Mouse (Mus musculus) embryo, embryonic 11 days (tissue): ENCODE results near the gene Vcl.

Source experiments
- DNase-seq: peaks from one replicate; pipeline ENCODE4 v3.0.0-alpha.2; 2015

The Vcl gene

DNA sequence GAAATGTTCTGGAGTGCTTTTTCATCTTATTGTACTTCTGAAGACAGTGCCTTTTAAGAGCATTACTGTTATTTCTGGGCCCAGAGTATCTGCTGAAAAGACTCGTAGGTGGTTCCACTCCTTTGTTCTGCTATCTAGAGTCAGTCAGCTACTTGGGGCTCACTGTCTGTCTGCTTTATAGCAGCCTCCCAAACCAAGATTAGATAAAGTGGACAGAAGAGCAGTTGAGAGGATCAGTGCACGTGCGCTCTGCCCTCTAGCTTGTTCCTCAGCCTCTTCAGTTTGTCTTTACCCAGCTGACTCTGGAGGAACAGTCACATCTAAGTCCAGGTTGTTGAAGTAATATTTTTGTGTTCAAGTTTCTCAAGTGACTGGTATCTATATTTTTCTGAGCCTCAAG lies 144.8 kb downstream of the Vcl start:
- no peak for DNase-seq

DNA sequence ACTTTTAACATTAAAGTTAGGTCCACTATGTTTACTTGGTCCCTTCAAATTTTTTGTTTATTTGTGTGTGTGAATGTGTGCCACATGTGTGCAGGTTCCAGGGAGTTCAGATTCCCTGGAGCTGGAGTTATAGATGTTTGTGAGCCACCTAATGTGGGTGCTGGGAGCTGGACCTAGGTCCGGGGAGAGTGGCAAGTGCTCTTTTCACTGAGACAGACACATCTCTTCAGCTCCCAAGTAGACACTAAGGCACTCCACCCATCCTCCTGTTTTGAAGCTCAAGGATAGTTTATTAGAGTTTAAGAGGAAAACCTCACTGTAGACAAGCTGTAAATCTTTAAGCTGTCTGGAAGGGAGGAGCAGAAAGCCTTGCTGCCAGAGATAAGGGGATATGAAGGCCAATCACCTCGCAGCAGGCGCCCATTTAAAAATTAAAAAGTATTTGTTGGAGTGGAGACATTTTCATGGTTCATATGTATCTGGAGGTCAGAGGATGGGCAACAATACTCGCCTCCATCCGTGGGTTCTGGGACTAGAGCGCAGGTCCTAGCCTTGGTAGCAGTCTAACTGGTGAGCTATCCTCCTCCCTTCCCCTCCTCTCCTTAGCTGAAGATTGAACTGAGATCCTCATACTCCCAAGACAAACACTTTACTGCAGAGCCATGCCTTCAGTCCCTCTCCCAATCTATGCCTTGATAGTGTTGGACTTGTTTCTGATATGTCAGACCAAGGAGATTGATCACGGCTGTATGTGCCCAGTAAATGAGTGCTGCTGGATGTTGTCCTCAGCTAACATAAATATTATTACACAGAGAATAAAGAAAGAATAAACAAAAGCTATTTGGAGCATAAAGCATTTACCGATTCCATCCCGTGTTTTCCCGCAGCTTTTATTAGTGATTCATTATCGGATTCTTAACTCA lies 145.5 kb downstream of the Vcl start:
- no peak for DNase-seq

DNA sequence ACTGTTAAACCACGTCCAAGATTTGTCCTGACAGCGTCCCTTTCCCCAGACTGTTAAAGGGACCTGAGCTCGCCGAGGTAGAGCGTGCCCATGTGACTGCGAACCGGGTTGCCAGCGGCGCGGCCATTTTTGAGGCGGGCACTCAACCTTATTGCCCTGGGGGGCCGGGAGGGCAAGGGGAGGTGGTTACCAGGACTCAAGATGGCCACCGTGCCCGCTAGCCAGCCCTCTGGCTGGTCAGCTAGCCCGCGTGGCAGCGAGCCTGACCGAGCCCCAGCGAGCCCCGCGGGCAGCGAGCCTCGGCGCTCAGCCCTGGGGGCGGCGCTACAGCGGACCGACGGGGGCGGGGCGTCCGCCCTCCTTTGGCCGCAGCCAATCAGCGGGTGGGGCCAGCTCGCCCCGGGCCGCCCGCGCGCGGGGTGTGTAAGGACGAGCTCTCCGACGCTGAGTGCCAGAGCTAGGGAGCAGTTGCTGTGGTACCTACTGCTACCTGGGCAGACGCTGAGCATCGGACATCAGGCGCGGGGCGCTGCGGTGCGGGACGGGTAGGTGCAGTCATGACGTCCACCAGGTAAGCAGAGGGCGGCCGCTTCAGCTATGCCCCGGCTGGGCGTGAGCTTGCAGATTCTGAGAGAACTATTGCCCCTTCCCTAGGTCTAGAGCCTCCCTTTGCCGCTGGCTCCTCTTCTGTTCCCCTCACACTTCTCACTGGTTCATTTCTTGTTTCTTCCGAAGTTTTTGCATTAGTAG lies 146.7 kb downstream of the Vcl start:
- DNase-seq: peak; percentile 96

DNA sequence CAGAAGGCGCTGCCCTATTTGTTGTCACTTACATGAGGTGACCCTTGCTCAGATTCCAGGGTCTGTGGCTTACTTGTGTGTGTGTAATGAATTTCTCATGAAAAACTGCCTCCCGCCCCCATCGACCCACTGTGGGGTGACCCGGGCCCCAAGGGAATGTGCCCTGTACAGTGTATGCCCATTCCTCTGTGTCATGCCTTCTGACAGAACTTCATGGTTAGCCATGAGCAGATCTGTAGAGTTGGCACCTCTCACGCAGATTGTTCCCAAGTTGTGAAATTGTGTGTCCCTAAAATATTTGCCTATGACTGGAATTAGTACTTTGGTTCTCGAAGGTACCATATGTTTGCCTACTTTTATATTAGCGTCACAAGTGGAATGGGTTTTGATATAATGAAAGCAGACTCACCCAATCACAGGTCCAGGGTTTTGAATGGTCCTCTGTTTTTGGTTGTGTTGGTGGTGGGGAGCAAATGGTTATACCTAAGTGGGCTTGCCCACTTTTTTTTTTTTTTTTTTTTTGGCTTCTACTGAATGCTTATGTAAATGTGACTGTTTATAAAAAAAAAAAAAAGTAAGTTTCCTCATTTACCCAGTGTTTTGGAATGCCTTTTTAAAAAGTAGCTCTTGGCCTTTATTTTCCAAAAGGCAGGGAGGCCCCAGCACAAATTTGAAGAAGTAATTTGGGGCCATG lies 147.4 kb downstream of the Vcl start:
- DNase-seq: no peak

DNA sequence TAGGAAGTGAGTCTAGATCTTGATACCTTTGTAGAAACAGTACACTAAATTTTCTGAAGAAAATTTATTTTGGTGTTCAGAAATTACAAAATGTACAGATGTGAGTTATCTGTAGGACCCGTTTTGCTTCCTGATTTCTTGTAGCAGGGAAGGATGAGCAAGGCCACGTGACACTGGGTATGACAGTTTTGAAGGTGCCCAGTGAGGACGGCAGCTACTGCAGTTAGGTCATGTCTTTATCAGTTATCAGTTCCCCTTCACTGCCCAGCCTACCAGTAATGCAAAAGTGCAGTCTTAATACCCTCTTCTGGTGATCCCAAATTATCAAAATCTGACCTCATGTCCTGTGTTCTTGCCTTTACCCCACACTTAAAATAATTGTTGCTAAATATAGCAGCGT lies 148.7 kb downstream of the Vcl start:
- DNase-seq: no peak

DNA sequence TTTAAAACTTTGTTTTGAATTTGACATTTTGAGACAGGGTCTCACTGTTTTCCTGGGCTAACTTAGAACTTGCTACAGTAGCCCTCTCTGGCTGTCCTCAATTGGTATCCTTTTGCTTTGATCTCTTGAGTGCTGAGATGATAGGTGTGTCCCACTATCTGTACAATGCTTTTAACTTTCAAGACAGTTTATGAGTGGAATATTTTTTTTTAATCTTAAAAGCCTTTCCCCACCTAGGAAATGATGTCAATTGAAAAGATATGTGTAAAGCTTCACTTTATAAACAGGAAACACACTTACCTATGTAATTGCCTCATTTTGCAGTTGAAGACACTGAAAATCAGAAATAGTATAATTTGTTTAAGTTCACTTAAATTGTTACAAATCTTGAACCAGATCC lies 149.3 kb downstream of the Vcl start:
- no peak for DNase-seq

DNA sequence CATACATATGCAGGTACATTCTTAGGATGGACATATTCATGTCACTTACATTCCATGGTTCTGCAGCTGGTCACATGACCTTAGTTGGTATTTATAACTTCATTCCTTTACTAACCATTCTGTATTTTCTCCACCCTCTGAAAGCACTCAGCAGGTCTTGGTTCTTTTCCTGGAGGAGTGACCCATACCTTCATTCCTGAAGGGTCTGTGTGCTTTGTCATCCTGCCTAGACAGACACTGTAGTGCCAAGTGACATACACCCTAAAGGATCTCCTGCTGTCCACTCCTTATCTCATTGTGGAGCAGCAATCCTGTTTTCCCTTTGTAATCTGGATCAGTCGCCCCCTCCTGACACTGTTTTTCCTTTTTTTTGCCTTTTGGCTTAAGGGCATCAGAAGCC lies 153.6 kb downstream of the Vcl start:
- DNase-seq: no peak
